Mouse (Mus musculus) forebrain, embryonic 12.5 days (tissue): Measurements from ENCODE around the gene Trdmt1. TPM values are rescaled to one million over a fixed set of nuclear protein-coding genes. Genes with fewer than 3 reads are reported as not detected.

Experiments used
- ATAC-seq: fragments of 200-750 bp; cut with Nextera tagmentation; 2 replicates; pipeline ENCODE4 v1.8.0; 2017; ENCODE audit warnings: moderate TSS enrichment; ENCODE audit not compliant: low FRiP score
- H3K27ac ChIP-seq: fragments of 300-500 bp; sonication (generic); 2 replicates; pipeline ENCODE4 v1.5.1; 2016; ENCODE audit warnings: mild to moderate bottlenecking
- H3K27me3 ChIP-seq: fragments of 300-500 bp; sonication (generic); 2 replicates; pipeline ENCODE4 v1.6.1; 2016; ENCODE audit warnings: mild to moderate bottlenecking
- H3K36me3 ChIP-seq: fragments of 300-500 bp; sonication (generic); replicated peaks from 2 replicates; pipeline ENCODE4 v1.6.1; 2016; ENCODE audit warnings: mild to moderate bottlenecking
- H3K4me1 ChIP-seq: fragments of 300-500 bp; sonication (generic); 2 replicates; pipeline ENCODE4 v1.6.1; 2016
- H3K4me2 ChIP-seq: fragments of 300-500 bp; sonication (generic); 2 replicates; pipeline ENCODE4 v1.6.1; 2016; ENCODE audit warnings: mild to moderate bottlenecking, moderate library complexity
- H3K4me3 ChIP-seq: fragments of 300-500 bp; sonication (generic); replicated peaks from 2 replicates; pipeline ENCODE4 v1.5.1; 2016; ENCODE audit warnings: mild to moderate bottlenecking
- H3K9ac ChIP-seq: fragments of 300-500 bp; sonication (generic); 2 replicates; pipeline ENCODE4 v1.6.1; 2016; ENCODE audit warnings: mild to moderate bottlenecking
- H3K9me3 ChIP-seq: fragments of 300-500 bp; sonication (generic); 2 replicates; pipeline ENCODE4 v1.6.1; 2016
- WGBS: fragments of 180-500 bp; shearing (Covaris S2); methylation state at CpG from one replicate; pipeline ENCODE4 v1.1.7; 2016; 5-methylcytosine and 5-hydroxymethylcytosine counted together
- polyA plus RNA-seq: library from polyadenylated mRNA; unstranded; fragments of >200 nt; fragmentation: Nextera tagmentation; extraction: Ambion mirVana; gene quantifications from 2 replicates; pipeline ENCODE4 v1.2.1, GENCODE M21; 2016

Gene Trdmt1
- polyA plus RNA-seq, 1 experiment from 2014 or later: 7.8 TPM

DNA sequence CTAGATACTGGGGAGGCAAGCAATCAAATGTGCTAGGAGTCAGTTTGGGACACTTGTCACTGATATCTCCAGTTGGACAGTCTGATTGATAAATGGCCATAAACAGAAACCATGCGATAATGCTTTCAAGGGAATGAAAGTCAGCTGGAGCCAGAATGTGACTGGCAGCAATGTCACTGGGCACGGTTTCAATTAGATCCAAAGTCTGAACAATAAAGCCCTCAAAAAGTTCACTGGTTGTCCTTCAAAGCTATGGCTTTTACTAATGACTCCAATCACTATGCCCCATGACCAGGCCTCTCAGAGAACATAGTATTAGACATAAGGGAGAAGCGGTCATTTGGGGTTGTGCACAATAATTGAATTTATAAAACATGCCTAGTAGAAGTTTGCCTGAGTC is 59.9 kb downstream of the Trdmt1 start:
- no peak for ATAC-seq
- no peaks in the 10 kb centered on the region for H3K36me3 ChIP-seq
- H3K4me2 ChIP-seq: no peak overlapping the region
- no peak overlapping the region for H3K4me3 ChIP-seq
- H3K9me3 ChIP-seq: no peaks in the 10 kb centered on the region
- WGBS: 84% methylated on average over 3 of the region's 3 CpGs
- no peaks in the 10 kb centered on the region for H3K27me3 ChIP-seq
- no peaks in the 10 kb centered on the region for H3K4me1 ChIP-seq
- no peak overlapping the region for H3K27ac ChIP-seq
- no peak overlapping the region for H3K9ac ChIP-seq

- H3K9me3 ChIP-seq: no peaks in the 10 kb centered on the region
- no peak overlapping the region for H3K27ac ChIP-seq
- H3K4me1 ChIP-seq: no peaks in the 10 kb centered on the region
- no peak overlapping the region for H3K4me2 ChIP-seq
- H3K36me3 ChIP-seq: no peaks in the 10 kb centered on the region
- no peaks in the 10 kb centered on the region for H3K27me3 ChIP-seq
- WGBS: 86% methylated on average over 2 of the region's 2 CpGs
- ATAC-seq: no peak
- H3K4me3 ChIP-seq: no peak overlapping the region
- no peak overlapping the region for H3K9ac ChIP-seq
Observed at GRCm38 (mm10) chr2:13480744-13481143, 63.7 kb downstream of the Trdmt1 start.

DNA sequence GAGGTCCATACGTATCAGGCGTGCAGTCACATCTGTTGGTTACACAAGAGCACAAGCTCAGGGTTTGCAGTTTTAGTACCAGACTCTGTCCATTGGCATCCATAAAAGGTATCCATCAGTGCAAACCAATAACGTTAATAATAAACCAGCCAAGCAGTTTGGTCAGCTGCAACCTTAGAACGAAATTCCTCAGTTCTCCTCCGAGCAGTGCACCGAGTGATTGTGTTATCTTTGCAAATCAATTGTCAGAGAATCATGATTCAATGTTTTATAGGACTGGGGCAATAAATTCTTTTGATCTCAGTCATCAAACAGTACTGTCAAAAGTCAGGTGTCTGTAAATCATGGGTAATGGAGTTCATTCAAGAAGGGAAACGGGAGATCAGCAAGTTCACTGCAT is 65.3 kb downstream of the Trdmt1 start:
- H3K9ac ChIP-seq: no peak overlapping the region
- no peaks in the 10 kb centered on the region for H3K27me3 ChIP-seq
- ATAC-seq: no peak
- H3K4me3 ChIP-seq: no peak overlapping the region
- no peaks in the 10 kb centered on the region for H3K9me3 ChIP-seq
- 91% methylated on average over 7 of the region's 7 CpGs for WGBS
- no peaks in the 10 kb centered on the region for H3K4me1 ChIP-seq
- H3K4me2 ChIP-seq: no peak overlapping the region
- H3K36me3 ChIP-seq: no peaks in the 10 kb centered on the region
- no peak overlapping the region for H3K27ac ChIP-seq

- Histone ChIP-seq H3K4me3 (no peak overlapping the region), H3K27me3 (no peaks in the 10 kb centered on the region), H3K36me3 (no peaks in the 10 kb centered on the region), H3K27ac (no peak overlapping the region), H3K9ac (no peak overlapping the region), H3K4me1 (no peaks in the 10 kb centered on the region), H3K4me2 (no peak overlapping the region), H3K9me3 (no peaks in the 10 kb centered on the region)
- no peak for ATAC-seq
- 95% methylated on average over 3 of the region's 3 CpGs for WGBS
Observed at GRCm38 (mm10) chr2:13470108-13470507, 74.4 kb downstream of the Trdmt1 start.

GRCm38 (mm10) chr2:13469641-13470040 is 74.8 kb downstream of the Trdmt1 start:
- Histone ChIP-seq H3K9ac (no peak overlapping the region), H3K4me3 (no peak overlapping the region), H3K4me2 (no peak overlapping the region), H3K27ac (no peak overlapping the region), H3K27me3 (no peaks in the 10 kb centered on the region), H3K36me3 (no peaks in the 10 kb centered on the region), H3K4me1 (no peaks in the 10 kb centered on the region), H3K9me3 (no peaks in the 10 kb centered on the region)
- WGBS: 87% methylated on average over 4 of the region's 4 CpGs
- no peak for ATAC-seq

DNA sequence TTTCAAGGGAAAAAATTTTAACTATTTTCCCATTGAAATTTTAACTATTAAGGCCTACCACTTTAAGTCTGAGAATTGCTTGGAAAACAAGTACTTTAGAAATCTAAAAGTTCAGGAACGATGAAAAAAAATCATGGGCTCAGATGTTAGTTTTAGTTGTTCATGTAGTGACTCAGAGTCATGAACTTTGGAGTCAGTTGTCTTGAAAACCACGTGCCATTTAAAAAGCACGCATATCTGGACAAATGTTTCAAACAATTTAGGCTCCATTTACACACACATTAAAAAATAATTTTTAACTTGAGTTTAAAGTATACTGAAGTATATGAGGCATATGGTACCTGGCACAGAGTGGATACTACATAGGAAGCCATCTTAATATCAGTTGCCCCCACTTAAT is 77.8 kb downstream of the Trdmt1 start:
- Histone ChIP-seq H3K27ac (no peak overlapping the region), H3K9ac (no peak overlapping the region), H3K4me2 (no peak overlapping the region), H3K4me1 (no peaks in the 10 kb centered on the region), H3K9me3 (no peaks in the 10 kb centered on the region), H3K4me3 (no peak overlapping the region), H3K36me3 (no peaks in the 10 kb centered on the region), H3K27me3 (no peaks in the 10 kb centered on the region)
- WGBS: 91% methylated on average over 3 of the region's 3 CpGs
- no peak for ATAC-seq

Other genes starting within 250 kb of the Trdmt1 start
- 0.27 and 0.31 TPM in 2 replicates for gene Cubn, start 52.9 kb downstream of the Trdmt1 start, polyA plus RNA-seq
- 1,088 and 1,103 TPM in 2 replicates for gene Vim, start 29.3 kb upstream of the Trdmt1 start, polyA plus RNA-seq
- 0.64 and 0.77 TPM in 2 replicates for gene St8sia6, start 249.4 kb upstream of the Trdmt1 start, polyA plus RNA-seq